Mouse (Mus musculus) midbrain, embryonic 12.5 days (tissue): ENCODE data around the gene Slc19a1. TPM values are rescaled to one million over a fixed set of nuclear protein-coding genes. Genes with fewer than 3 reads are reported as not detected.
A peak's percentile ranks its signal among the peaks of the same experiment; 100 is the strongest.

ENCODE experiments used
- ATAC-seq: fragments of 200-750 bp; cut with Nextera tagmentation; 2 replicates; pipeline ENCODE4 v1.8.0; 2017; ENCODE audit warnings: low read depth, moderate TSS enrichment, moderate library complexity; ENCODE audit not compliant: low FRiP score
- H3K27ac ChIP-seq: fragments of 300-500 bp; sonication (generic); replicated peaks from 2 replicates; pipeline ENCODE4 v1.5.1; 2016; ENCODE audit warnings: mild to moderate bottlenecking
- H3K27me3 ChIP-seq: fragments of 300-500 bp; sonication (generic); 2 replicates; pipeline ENCODE4 v1.6.1; 2016; ENCODE audit warnings: mild to moderate bottlenecking
- H3K36me3 ChIP-seq: fragments of 300-500 bp; sonication (generic); 2 replicates; pipeline ENCODE4 v1.6.1; 2016
- H3K4me1 ChIP-seq: fragments of 300-500 bp; sonication (generic); 2 replicates; pipeline ENCODE4 v1.6.1; 2016
- H3K4me2 ChIP-seq: fragments of 300-500 bp; sonication (generic); replicated peaks from 2 replicates; pipeline ENCODE4 v1.6.1; 2016; ENCODE audit warnings: mild to moderate bottlenecking, moderate library complexity
- H3K4me3 ChIP-seq: fragments of 300-500 bp; sonication (generic); 2 replicates; pipeline ENCODE4 v1.5.1; 2016; ENCODE audit warnings: mild to moderate bottlenecking
- H3K9ac ChIP-seq: fragments of 300-500 bp; sonication (generic); replicated peaks from 2 replicates; pipeline ENCODE4 v1.6.1; 2016; ENCODE audit warnings: mild to moderate bottlenecking, moderate library complexity
- H3K9me3 ChIP-seq: fragments of 300-500 bp; sonication (generic); 2 replicates; pipeline ENCODE4 v1.6.1; 2016; ENCODE audit warnings: mild to moderate bottlenecking
- WGBS: fragments of 180-500 bp; shearing (Covaris S2); methylation state at CpG from one replicate; pipeline ENCODE4 v1.1.7; 2016; 5-methylcytosine and 5-hydroxymethylcytosine counted together
- polyA plus RNA-seq: library from polyadenylated mRNA; unstranded; fragments of >200 nt; fragmentation: Nextera tagmentation; extraction: Ambion mirVana; gene quantifications from 2 replicates; pipeline ENCODE4 v1.2.1, GENCODE M21; 2016

Slc19a1 gene
- 32.7 and 33.6 TPM in 2 replicates for polyA plus RNA-seq

- H3K4me2 ChIP-seq: peak within 1 kb of the TSS; percentile 77
- H3K9ac ChIP-seq: peak within 1 kb of the TSS; percentile 71
- no peaks in the 10 kb centered on the region for H3K9me3 ChIP-seq
- H3K4me3 ChIP-seq: peak within 1 kb of the TSS; percentile 55
- H3K27me3 ChIP-seq: peaks cover 17% of the 10 kb centered on the region
- WGBS: 42% methylated on average over 13 of the region's 13 CpGs
- peak within 1 kb of the TSS; percentile 39 for H3K27ac ChIP-seq
- no peaks in the 10 kb centered on the region for H3K36me3 ChIP-seq
- H3K4me1 ChIP-seq: peaks cover 27% of the 10 kb centered on the region
- ATAC-seq: no peak
These were observed at the start of gene Slc19a1 for GRCm38 (mm10) chr10:77031768-77032375. Slc19a1 (plus strand) TSS chr10:77032241.

- Histone ChIP-seq H3K36me3 (no peaks in the 10 kb centered on the region), H3K4me3 (no peak overlapping the region), H3K9ac (no peak overlapping the region), H3K9me3 (no peaks in the 10 kb centered on the region), H3K4me2 (no peak overlapping the region), H3K27ac (no peak overlapping the region), H3K27me3 (peaks cover 5% of the 10 kb centered on the region), H3K4me1 (no peaks in the 10 kb centered on the region)
- no peak for ATAC-seq
- WGBS: 84% methylated on average over 5 of the region's 5 CpGs
These were observed 43.5 kb upstream of the Slc19a1 start for GRCm38 (mm10) chr10:76988586-76988985.

- no peaks in the 10 kb centered on the region for H3K27me3 ChIP-seq
- WGBS: 52% methylated on average over 3 of the region's 3 CpGs
- H3K9me3 ChIP-seq: no peaks in the 10 kb centered on the region
- no peaks in the 10 kb centered on the region for H3K4me1 ChIP-seq
- no peak for ATAC-seq
- H3K27ac ChIP-seq: no peak overlapping the region
- H3K36me3 ChIP-seq: no peaks in the 10 kb centered on the region
- H3K4me2 ChIP-seq: no peak overlapping the region
- H3K9ac ChIP-seq: no peak overlapping the region
- no peak overlapping the region for H3K4me3 ChIP-seq
These were observed 39.6 kb upstream of the Slc19a1 start for GRCm38 (mm10) chr10:76992456-76992855.

- no peaks in the 10 kb centered on the region for H3K9me3 ChIP-seq
- H3K4me2 ChIP-seq: no peak overlapping the region
- ATAC-seq: no peak
- no peaks in the 10 kb centered on the region for H3K4me1 ChIP-seq
- H3K36me3 ChIP-seq: no peaks in the 10 kb centered on the region
- H3K27me3 ChIP-seq: no peaks in the 10 kb centered on the region; the same call in 1 of the 2 replicates
- no peak overlapping the region for H3K9ac ChIP-seq
- H3K4me3 ChIP-seq: no peak overlapping the region
- H3K27ac ChIP-seq: no peak overlapping the region
- WGBS: 84% methylated on average over 17 of the region's 17 CpGs
These were observed 34.1 kb upstream of the Slc19a1 start for GRCm38 (mm10) chr10:76997759-76998513.

- no peaks in the 10 kb centered on the region for H3K9me3 ChIP-seq
- H3K4me1 ChIP-seq: peaks cover 21% of the 10 kb centered on the region
- H3K4me2 ChIP-seq: no peak overlapping the region
- H3K27me3 ChIP-seq: no peaks in the 10 kb centered on the region
- 29% methylated on average over 7 of the region's 7 CpGs for whole genome bisulfite sequencing
- H3K27ac ChIP-seq: no peak overlapping the region
- no peaks in the 10 kb centered on the region for H3K36me3 ChIP-seq
- 0 out of 2 replicates have a peak, but pooled peaks have one; percentile 14 for ATAC-seq
- no peak overlapping the region for H3K9ac ChIP-seq
- H3K4me3 ChIP-seq: no peak overlapping the region
These were observed 27.1 kb upstream of the Slc19a1 start for GRCm38 (mm10) chr10:77004936-77005335.

- Histone ChIP-seq H3K9ac (0 out of 2 replicates have a peak overlapping the region, but pooled peaks have one; percentile 28), H3K27me3 (no peaks in the 10 kb centered on the region), H3K9me3 (no peaks in the 10 kb centered on the region), H3K4me3 (no peak overlapping the region), H3K4me2 (peak overlapping the region; percentile 17), H3K27ac (peak overlapping the region; percentile 77), H3K4me1 (peaks cover 21% of the 10 kb centered on the region), H3K36me3 (no peaks in the 10 kb centered on the region)
- peak; percentile 35; the same call in 1 of the 2 replicates for ATAC-seq
- WGBS: 31% methylated on average over 8 of the region's 8 CpGs
These were observed 24.5 kb upstream of the Slc19a1 start for GRCm38 (mm10) chr10:77007433-77008108.

GRCm38 (mm10) chr10:77008109-77008561, 23.9 kb upstream of the Slc19a1 start:
- 10% methylated on average over 9 of the region's 9 CpGs for WGBS
- Histone ChIP-seq H3K4me3 (no peak overlapping the region), H3K27ac (peak overlapping the region; percentile 77), H3K9ac (peak overlapping the region; percentile 28; the same call in 1 of the 2 replicates), H3K27me3 (no peaks in the 10 kb centered on the region), H3K9me3 (no peaks in the 10 kb centered on the region), H3K4me2 (peak overlapping the region; percentile 17), H3K4me1 (peaks cover 21% of the 10 kb centered on the region), H3K36me3 (no peaks in the 10 kb centered on the region)
- peak; percentile 85 for ATAC-seq

GRCm38 (mm10) chr10:77008698-77009097, 23.3 kb upstream of the Slc19a1 start:
- Histone ChIP-seq H3K27ac (peak overlapping the region; percentile 77), H3K4me2 (no peak overlapping the region), H3K9me3 (no peaks in the 10 kb centered on the region), H3K9ac (no peak overlapping the region), H3K4me1 (peaks cover 21% of the 10 kb centered on the region), H3K36me3 (no peaks in the 10 kb centered on the region), H3K4me3 (no peak overlapping the region), H3K27me3 (no peaks in the 10 kb centered on the region)
- WGBS: 86% methylated on average over 3 of the region's 3 CpGs
- no peak for ATAC-seq

GRCm38 (mm10) chr10:77011681-77012080, 20.4 kb upstream of the Slc19a1 start:
- H3K36me3 ChIP-seq: no peaks in the 10 kb centered on the region
- peaks cover 15% of the 10 kb centered on the region for H3K4me1 ChIP-seq
- H3K27ac ChIP-seq: no peak overlapping the region
- no peak for ATAC-seq
- H3K9ac ChIP-seq: no peak overlapping the region
- H3K4me2 ChIP-seq: no peak overlapping the region
- whole genome bisulfite sequencing: 77% methylated on average over 4 of the region's 4 CpGs
- no peak overlapping the region for H3K4me3 ChIP-seq
- no peaks in the 10 kb centered on the region for H3K9me3 ChIP-seq
- no peaks in the 10 kb centered on the region for H3K27me3 ChIP-seq

GRCm38 (mm10) chr10:77016080-77016479, 16.0 kb upstream of the Slc19a1 start:
- WGBS: 91% methylated on average over 7 of the region's 7 CpGs
- H3K9ac ChIP-seq: no peak overlapping the region
- no peaks in the 10 kb centered on the region for H3K36me3 ChIP-seq
- no peak for ATAC-seq
- H3K27ac ChIP-seq: no peak overlapping the region
- H3K4me2 ChIP-seq: no peak overlapping the region
- no peaks in the 10 kb centered on the region for H3K9me3 ChIP-seq
- no peaks in the 10 kb centered on the region for H3K27me3 ChIP-seq
- 0 out of 2 replicates have a peak, but pooled peaks cover 2% of the 10 kb centered on the region for H3K4me1 ChIP-seq
- H3K4me3 ChIP-seq: no peak overlapping the region

GRCm38 (mm10) chr10:77016499-77016898, 15.5 kb upstream of the Slc19a1 start:
- 48% methylated on average over 8 of the region's 8 CpGs for WGBS
- Histone ChIP-seq H3K9ac (no peak overlapping the region), H3K27ac (no peak overlapping the region), H3K36me3 (no peaks in the 10 kb centered on the region), H3K27me3 (no peaks in the 10 kb centered on the region), H3K4me1 (0 out of 2 replicates have a peak, but pooled peaks cover 2% of the 10 kb centered on the region), H3K9me3 (no peaks in the 10 kb centered on the region), H3K4me3 (no peak overlapping the region), H3K4me2 (no peak overlapping the region)
- no peak for ATAC-seq

GRCm38 (mm10) chr10:77017061-77017460, 15.0 kb upstream of the Slc19a1 start:
- Histone ChIP-seq H3K4me1 (0 out of 2 replicates have a peak, but pooled peaks cover 2% of the 10 kb centered on the region), H3K9ac (no peak overlapping the region), H3K27me3 (no peaks in the 10 kb centered on the region), H3K9me3 (no peaks in the 10 kb centered on the region), H3K27ac (no peak overlapping the region), H3K4me3 (no peak overlapping the region), H3K36me3 (no peaks in the 10 kb centered on the region), H3K4me2 (no peak overlapping the region)
- WGBS: 79% methylated on average over 2 of the region's 2 CpGs
- ATAC-seq: no peak
